Mouse (Mus musculus): ENCODE measurements at regions not wholly inside any gene's neighbourhood (a gene's known extent, or its start where the extent isn't known, plus 50 kb on each side); places are given as distances from the start of the nearest gene placed in this dataset.
A peak's percentile ranks its signal among the peaks of the same experiment; 100 is the strongest.

GRCm38 (mm10) chr11:113188263-113188920, 406.4 kb downstream of the Sox9 start:
- no peak for DNase-seq

- DNase-seq: no peak
These were observed 408.0 kb downstream of the Sox9 start for GRCm38 (mm10) chr11:113190006-113190405.

- DNase-seq: no peak
These were observed 408.5 kb downstream of the Sox9 start for GRCm38 (mm10) chr11:113190520-113190919.

GRCm38 (mm10) chr11:113191006-113191405, 409.0 kb downstream of the Sox9 start:
- no peak for DNase-seq

GRCm38 (mm10) chr11:113192086-113192856, 410.2 kb downstream of the Sox9 start:
- peak; percentile 70 for DNase-seq

GRCm38 (mm10) chr11:113194144-113194827, 412.3 kb downstream of the Sox9 start:
- no peak for DNase-seq

Data from cerebellum, adult 11-12 months (tissue).